Mouse (Mus musculus) urinary bladder, postnatal 36 days (tissue): ENCODE results near the gene Lctl.
"Not testable (repeated sequence)": the region's sequence is repeated elsewhere in the genome, so short reads cannot be mapped to it uniquely, and the experiment has no call there.

Source experiments
- DNase-seq, 2 experiments: peaks; one replicate each; pipeline ENCODE4 v3.0.0; 2022; ENCODE audit warnings: low spot score in 2 of 2, mixed read lengths in 1 of 2

Gene Lctl

DNA sequence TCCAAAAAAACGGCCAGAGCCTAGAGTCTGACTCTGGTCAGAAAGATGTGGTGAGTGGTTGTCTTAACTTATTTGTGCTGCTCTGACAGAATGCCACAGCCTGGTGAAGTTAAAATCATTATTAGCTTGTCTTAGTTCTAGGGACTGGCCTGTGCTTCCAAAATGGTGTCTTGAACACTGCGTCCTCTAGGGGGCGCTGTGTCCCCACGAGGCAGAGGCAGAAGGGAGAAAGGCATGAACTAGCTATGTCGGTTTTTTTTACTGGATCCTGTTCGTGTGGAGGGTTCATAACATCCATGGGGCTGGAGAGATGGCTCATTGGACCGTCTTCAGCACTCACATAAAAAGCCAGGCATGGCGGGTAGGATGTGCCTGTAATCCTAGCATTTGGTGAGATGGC, 3.0 kb downstream of the Lctl start:
- peak in 1 of 2 experiments; percentile 26 for DNase-seq

- no peak for DNase-seq
Measured at GRCm38 (mm10) chr9:64120584-64121277, 3.8 kb downstream of the Lctl start.

DNA sequence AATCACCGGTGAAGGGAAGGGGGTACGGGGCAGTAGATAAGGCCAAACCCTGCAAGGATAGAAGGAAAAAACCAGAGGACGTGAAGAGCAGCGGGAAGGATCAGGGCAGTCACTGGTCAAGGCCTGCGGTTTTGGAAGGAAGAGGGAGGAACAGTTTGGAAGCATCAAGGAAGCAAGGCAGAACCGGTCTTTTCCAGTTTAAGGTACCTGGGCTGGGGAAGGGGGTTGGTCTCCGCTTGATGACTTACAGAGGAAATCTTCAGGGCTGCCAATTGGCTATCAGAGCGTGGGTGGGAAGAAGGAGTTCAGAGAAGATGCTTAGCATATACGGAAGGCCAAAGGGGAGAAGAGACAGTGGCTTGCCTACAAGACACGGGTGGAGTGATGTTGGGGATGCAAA, 5.7 kb downstream of the Lctl start:
- no peak for DNase-seq

DNA sequence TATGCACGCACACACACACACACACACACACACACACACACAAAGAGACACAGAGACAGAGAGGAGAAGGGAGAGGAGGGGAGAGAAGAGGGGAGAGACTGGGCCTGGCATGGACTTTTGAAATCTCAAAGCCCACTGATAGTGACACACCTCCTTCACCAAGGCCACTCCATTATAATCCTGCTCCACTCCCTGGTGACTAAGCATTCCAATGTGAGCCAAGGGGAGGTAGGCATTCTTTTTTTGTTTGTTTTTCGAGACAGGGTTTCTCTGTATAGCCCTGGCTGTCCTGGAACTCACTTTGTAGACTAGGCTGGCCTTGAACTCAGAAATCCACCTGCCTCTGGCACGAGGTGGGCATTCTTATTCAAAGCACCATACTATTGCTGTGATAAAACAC, 7.9 kb downstream of the Lctl start:
- not testable (repeated sequence) for DNase-seq

DNA sequence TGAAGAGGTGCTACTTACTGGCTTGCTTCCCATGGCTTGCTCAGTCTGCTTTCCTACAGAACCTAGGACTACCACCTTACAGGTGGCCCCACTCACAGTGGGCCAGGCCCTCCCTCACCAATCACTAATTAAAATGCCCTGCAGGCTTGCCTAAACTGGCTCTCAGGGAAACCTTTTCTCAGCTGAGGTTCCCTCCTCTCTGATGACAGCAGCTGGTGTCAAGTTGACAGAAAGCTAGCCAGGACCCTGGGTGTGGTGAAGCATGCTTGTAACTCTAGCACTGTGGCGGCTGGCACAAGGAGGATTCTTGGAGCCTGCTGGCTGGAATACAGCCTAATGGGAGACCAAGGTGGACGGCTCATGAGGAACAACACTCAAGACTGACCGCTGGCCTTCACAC, 8.4 kb downstream of the Lctl start:
- DNase-seq = no peak

DNA sequence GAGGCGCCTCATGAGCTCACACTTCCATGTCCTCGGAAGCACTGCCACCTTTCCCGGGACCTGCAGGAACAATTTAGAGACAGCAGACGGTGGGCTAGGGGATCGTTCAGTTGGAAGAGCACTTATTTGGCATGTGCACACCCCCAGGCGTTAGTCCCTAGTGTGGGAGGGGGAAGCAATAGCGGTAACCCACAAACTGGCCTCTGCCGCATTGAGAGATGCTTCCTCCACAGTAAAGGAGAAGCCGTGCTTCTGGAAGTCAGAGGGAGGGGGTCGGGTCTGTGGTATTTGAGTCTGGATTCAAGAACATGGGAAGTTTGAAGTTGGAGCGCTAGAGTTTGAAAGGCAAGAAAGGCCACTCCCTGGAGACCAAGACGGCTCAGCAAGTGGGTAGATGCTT, 9.2 kb downstream of the Lctl start:
- DNase-seq = no peak

- no peak for DNase-seq
Measured at GRCm38 (mm10) chr9:64131623-64132022, 14.7 kb downstream of the Lctl start.

DNA sequence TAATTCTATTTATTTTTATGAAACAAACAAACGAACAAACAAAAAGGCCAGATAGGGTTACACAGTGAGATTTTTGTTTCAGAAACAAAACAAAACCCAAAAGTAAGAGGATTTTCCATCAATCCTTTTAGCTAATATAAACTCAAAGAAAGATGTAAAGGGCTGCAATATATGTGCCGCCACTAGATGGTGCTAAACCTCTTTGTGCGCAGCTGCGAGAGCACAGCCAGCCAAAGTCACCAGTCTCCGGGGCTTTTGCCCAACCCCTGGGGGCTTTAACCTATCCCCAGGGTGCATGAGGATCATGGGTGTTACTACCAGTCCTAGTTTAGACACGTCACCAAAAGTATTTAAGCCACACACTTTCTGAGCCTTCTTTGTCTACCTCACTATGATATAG, 21.9 kb downstream of the Lctl start:
- peak; percentile 22 to 26 for DNase-seq

DNA sequence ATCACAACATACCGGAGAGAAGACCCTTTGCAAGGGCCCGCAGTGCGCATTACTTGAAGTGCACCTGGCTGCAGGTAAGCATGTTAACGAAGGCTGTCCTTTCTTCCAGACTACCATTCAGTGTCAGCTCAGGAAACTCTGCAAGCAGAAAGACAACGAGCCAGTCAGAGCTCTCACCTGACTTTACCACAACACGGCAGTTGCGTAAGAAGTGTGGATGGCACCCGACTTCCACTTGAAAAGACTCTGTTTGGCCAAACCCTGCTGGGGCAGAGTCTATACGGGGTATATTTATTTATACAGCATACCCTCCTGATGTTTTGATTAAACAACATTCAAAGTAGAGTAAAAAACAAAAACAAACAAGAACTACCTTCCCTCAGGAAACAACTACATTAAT, 22.9 kb downstream of the Lctl start:
- no peak for DNase-seq

- no peak for DNase-seq
Measured at GRCm38 (mm10) chr9:64156641-64157040, 39.7 kb downstream of the Lctl start.

GRCm38 (mm10) chr9:64160471-64160870, 43.5 kb downstream of the Lctl start:
- DNase-seq = no peak

- DNase-seq = not testable (repeated sequence)
Measured at GRCm38 (mm10) chr9:64169967-64170366, 53.0 kb downstream of the Lctl start.

DNA sequence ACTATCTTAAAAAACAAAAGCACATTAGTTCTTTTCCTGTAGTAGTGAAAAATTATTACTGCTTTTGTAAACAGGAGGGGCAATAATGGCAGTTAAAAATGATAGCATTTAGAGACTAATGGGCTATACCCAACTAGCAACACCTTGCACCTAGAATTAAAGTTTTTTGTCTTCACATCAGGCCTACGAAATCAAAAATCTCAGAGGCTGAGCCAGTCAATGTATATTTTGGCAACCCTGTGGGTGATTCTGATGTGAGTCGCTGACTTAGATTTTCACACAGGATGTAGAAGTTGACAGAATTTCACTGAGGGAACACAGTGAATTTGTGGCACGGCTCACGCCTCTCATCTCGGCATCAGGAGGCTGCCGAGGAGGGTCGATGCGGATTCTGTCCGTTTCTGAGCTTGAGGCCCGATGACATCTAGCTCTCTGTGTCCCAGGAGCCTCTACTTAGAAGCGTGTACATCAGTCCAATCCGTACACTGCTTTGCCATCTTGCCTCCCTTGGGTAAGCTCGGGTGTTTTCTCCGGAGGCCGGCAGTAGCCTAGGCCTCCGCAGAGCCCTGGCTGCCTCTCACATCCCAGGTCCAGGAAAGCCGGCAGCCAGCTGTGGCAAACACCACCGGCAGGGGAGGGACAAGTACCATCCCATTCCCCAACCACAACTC, 55.3 kb downstream of the Lctl start:
- DNase-seq = no peak

GRCm38 (mm10) chr9:64172816-64173665, 56.1 kb downstream of the Lctl start, which contains the start of the genes Zwilch and Rpl4:
TSS of gene Zwilch (minus strand) at chr9:64173104.
TSS of gene Rpl4 (plus strand) at chr9:64173375.
- DNase-seq = peak; percentile 73 to 77

DNA sequence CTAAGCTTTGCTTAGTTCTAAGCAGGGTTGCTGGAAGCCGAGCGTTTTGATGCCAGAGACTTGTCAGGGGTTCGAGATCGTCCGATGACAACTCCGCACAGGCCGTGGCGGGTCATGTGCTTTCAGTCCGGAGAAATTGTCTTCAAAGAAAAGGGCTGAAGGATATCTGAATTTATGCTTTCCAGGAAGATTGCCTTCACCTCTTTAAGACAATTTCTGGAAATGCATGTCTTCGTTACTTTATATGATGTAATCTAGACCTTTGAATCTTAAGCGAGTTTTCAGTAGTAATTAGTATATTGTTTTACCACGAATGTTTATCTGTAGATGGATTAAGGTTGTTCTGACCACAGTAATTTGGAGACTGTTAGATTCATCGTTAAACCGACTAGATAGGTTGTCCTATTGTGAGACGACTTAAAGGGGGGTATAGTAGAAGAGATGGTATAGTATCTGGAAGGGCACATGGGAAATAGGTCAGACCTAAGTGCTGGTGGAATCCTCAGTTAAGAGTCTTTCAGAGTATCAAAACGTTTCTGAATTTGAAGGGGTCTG, 56.8 kb downstream of the Lctl start:
- no peak for DNase-seq

DNA sequence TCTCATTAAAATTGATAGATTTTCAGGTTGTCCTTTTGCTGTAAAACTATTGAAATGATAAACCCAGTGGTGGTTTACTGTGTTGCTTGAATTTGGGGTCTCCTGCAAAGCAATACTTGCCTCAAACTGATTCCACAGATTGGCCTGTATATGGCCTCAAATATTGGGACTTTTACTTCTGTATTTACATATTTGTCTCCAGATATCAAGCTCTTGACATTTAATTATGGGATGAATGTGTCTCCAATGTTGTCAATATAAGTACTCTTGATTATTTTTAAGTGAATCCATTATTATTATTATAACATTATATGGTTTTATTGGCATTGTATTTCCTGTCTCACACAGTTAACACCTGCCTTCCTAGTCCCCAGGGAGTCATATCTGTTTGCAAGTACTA, 57.4 kb downstream of the Lctl start:
- no peak for DNase-seq

DNA sequence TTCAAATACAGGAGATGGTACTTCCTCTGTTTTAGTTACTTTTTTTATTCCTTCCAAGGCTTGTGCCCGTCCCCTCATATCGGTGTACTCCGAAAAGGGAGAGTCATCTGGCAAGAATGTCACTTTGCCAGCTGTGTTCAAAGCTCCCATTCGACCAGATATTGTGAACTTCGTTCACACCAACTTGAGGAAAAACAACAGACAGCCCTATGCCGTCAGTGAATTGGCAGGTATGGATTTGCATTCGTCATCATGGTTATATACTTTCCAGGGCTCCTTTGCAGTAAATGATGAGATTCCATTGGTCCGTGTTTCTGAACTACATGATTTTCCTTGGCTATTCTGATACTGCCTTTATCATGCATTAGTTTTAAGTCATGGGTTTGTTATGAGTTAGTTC, 57.8 kb downstream of the Lctl start:
- DNase-seq = no peak

DNA sequence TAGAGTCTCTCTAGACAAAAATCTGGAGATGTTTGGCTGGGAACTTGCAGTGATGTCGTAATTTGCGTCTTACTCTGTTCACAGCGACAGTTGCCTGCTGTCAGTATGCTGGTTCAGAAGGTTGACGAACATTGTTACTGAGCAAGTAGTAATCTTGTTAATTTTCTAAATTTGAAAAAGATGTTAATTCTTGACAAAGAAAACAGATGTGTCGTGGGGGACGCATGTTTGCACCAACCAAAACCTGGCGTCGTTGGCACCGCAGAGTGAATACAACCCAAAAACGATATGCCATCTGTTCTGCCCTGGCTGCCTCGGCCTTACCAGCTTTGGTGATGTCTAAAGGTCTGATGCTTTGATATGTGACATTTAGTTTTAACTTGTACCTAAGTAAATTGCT, 58.4 kb downstream of the Lctl start:
- DNase-seq = no peak

DNA sequence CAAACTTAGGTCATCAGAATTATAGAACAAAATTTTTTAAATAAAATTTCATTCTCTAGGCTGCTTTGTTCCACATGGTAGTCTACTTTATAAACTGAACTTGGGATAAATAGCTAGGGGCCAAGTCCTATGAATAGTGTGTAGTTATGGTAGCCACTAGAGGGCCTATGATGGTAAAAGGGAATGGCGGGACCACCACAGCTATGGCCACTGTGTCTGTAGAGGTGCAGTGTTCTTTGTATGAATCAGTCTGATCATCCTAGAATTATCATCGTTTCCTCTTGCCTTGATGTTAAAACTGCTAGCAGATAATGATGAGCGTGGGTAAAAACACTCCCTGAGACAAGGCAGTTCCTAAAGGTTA, 61.6 kb downstream of the Lctl start:
- no peak for DNase-seq

DNA sequence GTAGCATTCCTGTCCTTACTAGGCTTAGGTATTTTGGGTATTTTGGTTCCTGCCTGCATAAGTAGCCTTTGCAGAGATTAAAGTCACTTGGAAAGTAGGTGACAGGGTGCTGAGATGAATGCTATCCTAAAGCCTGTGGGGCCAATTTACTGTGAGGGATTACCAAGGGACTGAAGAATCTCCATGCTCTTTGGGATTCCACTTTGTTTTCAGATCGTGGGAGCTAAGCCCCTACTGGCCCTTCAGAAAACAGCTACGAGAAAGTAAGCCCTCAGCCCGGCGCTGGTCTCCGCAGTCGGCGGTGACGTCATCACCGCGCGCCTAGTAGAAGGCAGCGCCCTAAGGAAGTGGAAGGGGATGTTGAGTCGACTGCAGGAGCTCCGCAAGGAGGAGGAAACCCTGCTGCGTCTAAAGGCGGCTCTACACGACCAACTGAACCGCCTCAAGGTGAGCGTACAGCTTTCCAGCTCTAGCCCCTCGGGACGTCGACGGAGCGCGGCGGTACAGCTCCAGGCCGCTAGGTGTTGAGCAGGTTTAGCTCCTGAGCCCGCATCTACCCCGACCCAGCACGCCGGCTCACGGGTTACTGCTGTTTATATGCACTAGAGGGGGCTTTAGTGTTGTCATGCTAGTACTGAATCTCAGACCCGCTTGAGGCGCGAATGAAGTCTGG, 62.2 kb downstream of the Lctl start, which contains the start of gene Snapc5:
TSS of gene Snapc5 (plus strand) at position 301 of the 673 bp plus-strand sequence.
- peak; percentile 80 to 85 for DNase-seq

- DNase-seq = not testable (repeated sequence)
Measured at GRCm38 (mm10) chr9:64183295-64183694, 66.3 kb downstream of the Lctl start.
